Mouse (Mus musculus): ENCODE data around the gene Cs. TPM values are rescaled to one million over a fixed set of nuclear protein-coding genes. Genes with fewer than 3 reads are reported as not detected.
A peak's percentile ranks its signal among the peaks of the same experiment; 100 is the strongest.

Cs gene
- polyA plus RNA-seq, 1 experiment from 2014 or later, result 271 TPM

DNA sequence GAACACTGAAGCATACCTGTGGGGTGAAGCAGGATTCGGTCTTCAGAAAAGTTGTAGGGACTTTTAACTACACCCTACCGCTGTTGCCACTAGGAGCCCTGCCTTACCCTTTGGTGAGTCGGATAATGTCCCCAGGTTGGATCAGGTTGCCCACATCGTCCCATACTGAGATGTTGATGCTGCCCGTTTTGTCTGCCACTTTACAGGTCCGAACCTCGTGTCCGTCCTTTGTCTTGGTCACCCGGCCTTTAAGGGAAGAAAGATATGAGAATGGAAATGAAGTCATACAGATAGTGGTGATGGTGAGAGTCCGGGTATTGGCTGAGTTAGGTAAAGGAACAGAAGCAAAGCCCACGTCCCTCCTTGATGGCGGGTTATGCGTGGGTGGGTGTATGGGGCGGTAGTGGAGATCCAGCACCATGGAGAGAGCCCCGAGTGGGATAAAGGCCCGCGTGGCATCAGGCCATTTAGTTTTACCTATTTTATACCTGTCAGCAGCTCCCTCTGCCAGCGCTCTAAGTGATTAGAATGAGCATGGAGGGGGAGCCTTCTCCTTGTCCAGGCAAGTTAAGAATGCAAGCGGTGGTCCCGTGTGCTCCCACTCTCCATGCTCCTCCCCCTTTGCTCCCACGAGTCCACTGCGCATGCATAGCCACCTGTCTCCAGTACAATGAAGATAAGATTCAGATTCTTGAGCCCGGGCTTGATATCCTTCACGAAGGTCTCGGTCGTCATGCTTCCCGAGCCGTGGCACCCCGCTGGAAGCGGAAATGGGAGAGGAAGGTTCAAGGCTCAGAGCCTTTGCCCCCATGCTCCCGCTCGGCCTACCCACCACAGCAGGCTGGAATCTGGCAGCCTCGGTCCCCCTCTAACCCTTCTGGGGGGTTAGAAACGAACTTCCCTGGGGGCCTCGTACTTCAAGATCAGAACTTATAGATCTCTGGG is 71.3 kb downstream of the Cs start:
- H3K27me3 ChIP-seq (ENCODE audit: control insufficient read depth, insufficient read depth, low read length), result no peaks in the 10 kb centered on the region
- peak overlapping the region; percentile 92 for H3K27ac ChIP-seq
- H3K36me3 ChIP-seq (replicated peaks; ENCODE audit: control insufficient read depth, insufficient read depth), result peaks cover 31% of the 10 kb centered on the region
- H3K4me1 ChIP-seq (replicated peaks; ENCODE audit: control insufficient read depth, insufficient read depth, low read length), result peaks cover 36% of the 10 kb centered on the region
- H3K9me3 ChIP-seq (ENCODE audit: control insufficient read depth, low read length), result no peaks in the 10 kb centered on the region
- WGBS, result 19% methylated on average over 35 of the region's 35 CpGs
- peak overlapping the region; percentile 70 for H3K4me3 ChIP-seq (replicated peaks; ENCODE audit: low read length)
- 0 out of 2 replicates have a peak, but pooled peaks have one; percentile 5 for ATAC-seq (ENCODE audit: low FRiP score)
- peak overlapping the region; percentile 91 for H3K4me2 ChIP-seq (replicated peaks)
- DNase-seq (ENCODE audit: low spot score), result peak; percentile 55
- peak overlapping the region; percentile 78 for H3K9ac ChIP-seq

- Histone ChIP-seq H3K4me3 (replicated peaks; ENCODE audit: low read length) (peak overlapping the region; percentile 70), H3K4me1 (replicated peaks; ENCODE audit: control insufficient read depth, insufficient read depth, low read length) (peaks cover 39% of the 10 kb centered on the region), H3K4me2 (replicated peaks) (peak overlapping the region; percentile 91), H3K27ac (peak overlapping the region; percentile 92), H3K27me3 (ENCODE audit: control insufficient read depth, insufficient read depth, low read length) (no peaks in the 10 kb centered on the region), H3K36me3 (replicated peaks; ENCODE audit: control insufficient read depth, insufficient read depth) (peaks cover 35% of the 10 kb centered on the region), H3K9me3 (ENCODE audit: control insufficient read depth, low read length) (no peaks in the 10 kb centered on the region), H3K9ac (peak overlapping the region; percentile 78)
- DNase-seq (ENCODE audit: low spot score) (peak; percentile 96), ATAC-seq (ENCODE audit: low FRiP score) (peak; percentile 89)
- 7% methylated on average over 36 of the region's 36 CpGs for WGBS
Measured at GRCm38 (mm10) chr10:128409692-128410559, 72.4 kb downstream of the Cs start.

DNA sequence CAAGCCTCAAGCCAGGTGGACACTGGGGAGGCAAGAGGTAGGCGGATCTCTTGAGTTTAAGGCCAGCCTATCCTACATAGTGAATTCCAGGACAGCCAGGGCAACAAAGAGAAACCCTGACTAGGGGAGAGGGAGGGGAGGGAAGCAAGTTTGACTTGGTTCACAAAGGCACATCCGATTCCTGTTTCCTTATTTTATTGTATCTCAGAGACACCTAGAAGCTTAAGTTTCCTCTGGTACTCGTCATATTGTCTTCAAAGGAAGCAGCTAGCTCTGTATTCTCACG is 73.0 kb downstream of the Cs start:
- ATAC-seq (ENCODE audit: low FRiP score) (no peak), DNase-seq (ENCODE audit: low spot score) (no peak)
- Histone ChIP-seq H3K27ac (peak overlapping the region; percentile 92), H3K27me3 (ENCODE audit: control insufficient read depth, insufficient read depth, low read length) (no peaks in the 10 kb centered on the region), H3K4me1 (replicated peaks; ENCODE audit: control insufficient read depth, insufficient read depth, low read length) (peaks cover 39% of the 10 kb centered on the region), H3K36me3 (replicated peaks; ENCODE audit: control insufficient read depth, insufficient read depth) (peaks cover 38% of the 10 kb centered on the region), H3K4me2 (replicated peaks) (peak overlapping the region; percentile 91), H3K4me3 (replicated peaks; ENCODE audit: low read length) (peak overlapping the region; percentile 70), H3K9me3 (ENCODE audit: control insufficient read depth, low read length) (no peaks in the 10 kb centered on the region), H3K9ac (peak overlapping the region; percentile 78)
- WGBS, result 25% methylated on average over 4 of the region's 4 CpGs

GRCm38 (mm10) chr10:128411211-128412054 is 73.9 kb downstream of the Cs start, which contains the start of the genes Nabp2 and Rnf41:
Gene Nabp2 (minus strand): TSS chr10:128411492.
Gene Rnf41 (plus strand): TSS chr10:128411657.
- Histone ChIP-seq H3K27ac (peak within 1 kb of the TSS; percentile 92), H3K4me1 (replicated peaks; ENCODE audit: control insufficient read depth, insufficient read depth, low read length) (peaks cover 39% of the 10 kb centered on the region), H3K4me3 (replicated peaks; ENCODE audit: low read length) (peak within 1 kb of the TSS; percentile 70), H3K36me3 (replicated peaks; ENCODE audit: control insufficient read depth, insufficient read depth) (peaks cover 37% of the 10 kb centered on the region), H3K9me3 (ENCODE audit: control insufficient read depth, low read length) (no peaks in the 10 kb centered on the region), H3K9ac (peak within 1 kb of the TSS; percentile 78), H3K4me2 (replicated peaks) (peak within 1 kb of the TSS; percentile 91), H3K27me3 (ENCODE audit: control insufficient read depth, insufficient read depth, low read length) (no peaks in the 10 kb centered on the region)
- WGBS, result under 1% methylated on average over 50 of the region's 50 CpGs
- peak; percentile 97 for DNase-seq (ENCODE audit: low spot score)
- ATAC-seq (ENCODE audit: low FRiP score), result peak; percentile 92

- peaks cover 39% of the 10 kb centered on the region for H3K4me1 ChIP-seq (replicated peaks; ENCODE audit: control insufficient read depth, insufficient read depth, low read length)
- peak overlapping the region; percentile 78 for H3K9ac ChIP-seq
- ATAC-seq (ENCODE audit: low FRiP score) (no peak), DNase-seq (ENCODE audit: low spot score) (peak; percentile 26)
- H3K4me2 ChIP-seq (replicated peaks), result peak overlapping the region; percentile 91
- H3K27ac ChIP-seq, result peak overlapping the region; percentile 92
- H3K9me3 ChIP-seq (ENCODE audit: control insufficient read depth, low read length), result no peaks in the 10 kb centered on the region
- H3K4me3 ChIP-seq (replicated peaks; ENCODE audit: low read length), result peak overlapping the region; percentile 70
- peaks cover 37% of the 10 kb centered on the region for H3K36me3 ChIP-seq (replicated peaks; ENCODE audit: control insufficient read depth, insufficient read depth)
- no peaks in the 10 kb centered on the region for H3K27me3 ChIP-seq (ENCODE audit: control insufficient read depth, insufficient read depth, low read length)
- 2% methylated on average over 14 of the region's 14 CpGs for WGBS
Measured at GRCm38 (mm10) chr10:128412055-128412381, 74.5 kb downstream of the Cs start.

Small RNA genes lying within 50 kb of the gene (microRNA-seq; reads per million reads assigned to microRNA genes)
- gene Gm25361, result not detected
- gene Gm26308, result not detected
- not detected for gene Mir6914
- gene Mir6915, result 0.81 reads per million

Other genes with a start within 250 kb of the Cs start
- gene Baz2a, start 246.2 kb upstream of the Cs start, polyA plus RNA-seq (2014; fragmentation: Nextera tagmentation; extraction: Ambion mirVana), result 17.7 and 19.0 TPM in 2 replicates
- 7.7 and 8.2 TPM in 2 replicates for gene Rbms2, start 157.4 kb upstream of the Cs start, polyA plus RNA-seq (2014; fragmentation: Nextera tagmentation; extraction: Ambion mirVana)
- 1.7 and 1.9 TPM in 2 replicates for gene Gls2, start 143.3 kb upstream of the Cs start, polyA plus RNA-seq (2014; fragmentation: Nextera tagmentation; extraction: Ambion mirVana)
- 22.4 and 23.2 TPM in 2 replicates for gene Spryd4, start 125.9 kb upstream of the Cs start, polyA plus RNA-seq (2014; fragmentation: Nextera tagmentation; extraction: Ambion mirVana)
- gene Mip, start 111.9 kb upstream of the Cs start, polyA plus RNA-seq (2014; fragmentation: Nextera tagmentation; extraction: Ambion mirVana), result 0.21 TPM in 1 of 2 replicates, not detected in the other
- 15.4 and 16.7 TPM in 2 replicates for gene Timeless, start 105.7 kb upstream of the Cs start, polyA plus RNA-seq (2014; fragmentation: Nextera tagmentation; extraction: Ambion mirVana)
- gene Apon, start 83.6 kb upstream of the Cs start, polyA plus RNA-seq (2014; fragmentation: Nextera tagmentation; extraction: Ambion mirVana), result 0.19 TPM in 1 of 2 replicates, not detected in the other
- gene Apof, start 69.1 kb upstream of the Cs start, polyA plus RNA-seq (2014; fragmentation: Nextera tagmentation; extraction: Ambion mirVana), result not detected in 2 replicates
- gene Stat2, start 67.2 kb upstream of the Cs start, polyA plus RNA-seq (2014; fragmentation: Nextera tagmentation; extraction: Ambion mirVana), result 20.4 and 20.5 TPM in 2 replicates
- gene Il23a, start 39.0 kb upstream of the Cs start, polyA plus RNA-seq (2014; fragmentation: Nextera tagmentation; extraction: Ambion mirVana), result 0.25 and 0.28 TPM in 2 replicates
- gene Pan2, start 34.4 kb upstream of the Cs start, polyA plus RNA-seq (2014; fragmentation: Nextera tagmentation; extraction: Ambion mirVana), result 17.7 and 19.2 TPM in 2 replicates
- gene Cnpy2, start 15.3 kb upstream of the Cs start, polyA plus RNA-seq (2014; fragmentation: Nextera tagmentation; extraction: Ambion mirVana), result 187 and 215 TPM in 2 replicates
- gene Coq10a, start 31.3 kb downstream of the Cs start, polyA plus RNA-seq (2014; fragmentation: Nextera tagmentation; extraction: Ambion mirVana), result 50.8 and 54.2 TPM in 2 replicates
- 13.0 and 15.4 TPM in 2 replicates for gene Ankrd52, start 39.4 kb downstream of the Cs start, polyA plus RNA-seq (2014; fragmentation: Nextera tagmentation; extraction: Ambion mirVana)
- 0.22 TPM in 1 of 2 replicates, not detected in the other for gene Slc39a5, start 63.5 kb downstream of the Cs start, polyA plus RNA-seq (2014; fragmentation: Nextera tagmentation; extraction: Ambion mirVana)
- gene Nabp2, start 73.8 kb downstream of the Cs start, polyA plus RNA-seq (2014; fragmentation: Nextera tagmentation; extraction: Ambion mirVana), result 134 and 140 TPM in 2 replicates
- 70.9 and 83.7 TPM in 2 replicates for gene Rnf41, start 73.9 kb downstream of the Cs start, polyA plus RNA-seq (2014; fragmentation: Nextera tagmentation; extraction: Ambion mirVana)
- gene Smarcc2, start 121.5 kb downstream of the Cs start, polyA plus RNA-seq (2014; fragmentation: Nextera tagmentation; extraction: Ambion mirVana), result 184 and 191 TPM in 2 replicates
- gene Myl6, start 156.4 kb downstream of the Cs start, polyA plus RNA-seq (2014; fragmentation: Nextera tagmentation; extraction: Ambion mirVana), result 825 and 884 TPM in 2 replicates
- gene Myl6b, start 161.0 kb downstream of the Cs start, polyA plus RNA-seq (2014; fragmentation: Nextera tagmentation; extraction: Ambion mirVana), result 5.8 and 6.1 TPM in 2 replicates
- 13.7 and 14.5 TPM in 2 replicates for gene Esyt1, start 188.1 kb downstream of the Cs start, polyA plus RNA-seq (2014; fragmentation: Nextera tagmentation; extraction: Ambion mirVana)
- 14.5 and 16.3 TPM in 2 replicates for gene Zc3h10, start 210.0 kb downstream of the Cs start, polyA plus RNA-seq (2014; fragmentation: Nextera tagmentation; extraction: Ambion mirVana)
- 2,254 and 2,846 TPM in 2 replicates for gene Rpl41, start 211.6 kb downstream of the Cs start, polyA plus RNA-seq (2014; fragmentation: Nextera tagmentation; extraction: Ambion mirVana)
- gene Pa2g4, start 228.3 kb downstream of the Cs start, polyA plus RNA-seq (2014; fragmentation: Nextera tagmentation; extraction: Ambion mirVana), result 129 and 149 TPM in 2 replicates